17 mouse cellular contexts compared by ENCODE assay signal in the genomic region with DNA sequence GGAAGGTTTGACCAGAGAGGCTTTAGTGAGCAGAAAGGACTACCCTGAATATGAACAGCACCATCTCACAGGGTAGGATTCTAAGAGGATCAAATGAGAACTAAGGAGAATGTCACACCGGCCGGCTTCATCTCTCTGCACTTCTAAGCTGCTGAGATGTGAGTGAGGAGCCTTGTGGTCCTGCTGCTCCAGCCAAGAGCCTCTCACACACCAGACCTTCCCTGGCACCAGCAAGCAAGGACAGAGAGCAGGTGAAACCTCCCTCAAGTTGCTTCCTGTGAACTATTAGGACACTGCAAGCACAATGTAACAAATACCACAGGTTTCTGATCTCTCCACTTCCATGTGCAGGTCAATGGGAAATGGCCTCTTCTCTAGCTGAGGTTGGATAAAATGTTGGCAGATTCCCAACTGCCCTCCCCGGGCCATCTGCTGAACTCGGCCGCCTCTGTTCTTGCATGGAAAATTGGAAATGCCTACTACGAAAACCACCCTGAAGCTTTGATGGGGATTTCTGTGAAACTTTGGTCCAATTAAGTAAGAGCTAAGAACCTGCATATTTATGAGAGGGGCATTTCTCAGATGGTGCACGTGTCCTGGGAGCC.
DNase-seq lines count a peak whose midpoint lies in the region; ATAC-seq lines count a peak whose summit lies in the region.
"Had no signal": no experiment of that assay in that cellular context is flagged by ENCODE, and none has a peak within 500 bp of the region (broad histone marks: within the 10 kb centered on the region; RNA-seq: fewer than 3 reads in every experiment).

No protein-coding gene starts in this region.

- no peak overlapping the region for H3K4me3 ChIP-seq in forebrain, embryonic 15.5 days
- H3K4me3 ChIP-seq in limb, embryonic 10.5 days = no peak overlapping the region
- H3K4me3 ChIP-seq: heart, adult 2 months; heart, embryonic 15.5 days; hindbrain, embryonic 10.5 days; liver, embryonic 12.5 days; lung, embryonic 15.5 days; midbrain, embryonic 15.5 days had no signal

- H3K9ac ChIP-seq in forebrain, embryonic 15.5 days (replicated peaks) = no peak overlapping the region
- H3K9ac ChIP-seq: heart, embryonic 15.5 days; liver, embryonic 12.5 days; lung, embryonic 15.5 days; midbrain, embryonic 15.5 days had no signal

- 25% methylated on average over 7 of the region's 7 CpGs for WGBS in forebrain, embryonic 15.5 days
- 89% methylated on average over 7 of the region's 7 CpGs for WGBS in limb, embryonic 10.5 days

- H3K4me2 ChIP-seq in forebrain, embryonic 15.5 days (replicated peaks) = no peak overlapping the region
- H3K4me2 ChIP-seq: heart, embryonic 15.5 days; liver, embryonic 12.5 days; lung, embryonic 15.5 days; midbrain, embryonic 15.5 days had no signal

- H3K4me1 ChIP-seq in forebrain, embryonic 15.5 days = peaks cover 47% of the 10 kb centered on the region
- peaks cover 23% of the 10 kb centered on the region for H3K4me1 ChIP-seq in limb, embryonic 10.5 days
- H3K4me1 ChIP-seq: heart, embryonic 15.5 days; liver, embryonic 12.5 days; lung, embryonic 15.5 days had no signal

- H3K9me3 ChIP-seq in forebrain, embryonic 15.5 days = no peaks in the 10 kb centered on the region
- no peaks in the 10 kb centered on the region for H3K9me3 ChIP-seq in limb, embryonic 10.5 days (replicated peaks)
- H3K9me3 ChIP-seq: heart, embryonic 15.5 days; hindbrain, embryonic 10.5 days; liver, embryonic 12.5 days; lung, embryonic 15.5 days; midbrain, embryonic 15.5 days had no signal

- H3K27ac ChIP-seq in forebrain, embryonic 15.5 days (replicated peaks) = 0 out of 2 replicates have a peak overlapping the region, but pooled peaks have one; percentile 9
- no peak overlapping the region for H3K27ac ChIP-seq in limb, embryonic 10.5 days
- H3K27ac ChIP-seq: heart, adult 2 months; heart, embryonic 15.5 days; liver, embryonic 12.5 days; lung, embryonic 15.5 days; midbrain, embryonic 15.5 days had no signal

- intact Hi-C loops in heart, postnatal 36 days (cut with DNase I) = no loop called here

- H3K36me3 ChIP-seq in forebrain, embryonic 15.5 days = no peaks in the 10 kb centered on the region
- H3K36me3 ChIP-seq in limb, embryonic 10.5 days = no peaks in the 10 kb centered on the region
- H3K36me3 ChIP-seq: heart, embryonic 15.5 days; hindbrain, embryonic 10.5 days; liver, embryonic 12.5 days; lung, embryonic 15.5 days; midbrain, embryonic 15.5 days had no signal

- DNase-seq in kidney, postnatal 14 days = peak; percentile 10
- DNase-seq in kidney, adult 9 months = no peak
- DNase-seq in cerebellum, postnatal 10 days = peak; percentile 85 to 86
- no peak for DNase-seq in limb, embryonic 10.5 days (ENCODE audit: low spot score)
- DNase-seq in heart, postnatal 36 days = no peak
- DNase-seq: adrenal gland, postnatal 10 days; heart, adult 2 months; layer of hippocampus, postnatal 36 days; spleen, adult 18-20 months had no signal

- H3K27me3 ChIP-seq in forebrain, embryonic 15.5 days = no peaks in the 10 kb centered on the region
- peaks cover 8% of the 10 kb centered on the region; the same call in 1 of the 2 replicates for H3K27me3 ChIP-seq in limb, embryonic 10.5 days (ENCODE audit: low read depth, poor library complexity, severe bottlenecking)
- H3K27me3 ChIP-seq: heart, embryonic 15.5 days; liver, embryonic 12.5 days; lung, embryonic 15.5 days had no signal

- ATAC-seq in cerebellum, adult (ENCODE audit: insufficient number of reproducible peaks, low FRiP score, low TSS enrichment) = peak; percentile 67
- ATAC-seq in forebrain, embryonic 15.5 days (replicated peaks) = no peak
- ATAC-seq: inflammation-experienced regulatory T-cells, adult 6 months; liver, embryonic 12.5 days; midbrain, embryonic 15.5 days had no signal

Comparison
In these comparisons a context has a peak if more than half of its experiments do, and no peak if none do; other contexts are left out.
1. DNase-seq: peak in kidney, postnatal 14 days (single experiment) and cerebellum, postnatal 10 days (2 of 2); none in kidney, adult 9 months (single experiment), limb, embryonic 10.5 days (single experiment) and heart, postnatal 36 days (0 of 2).